Mouse (Mus musculus) intestine, embryonic 14.5 days (tissue): ENCODE data around the gene Bglap. TPM values are rescaled to one million over a fixed set of nuclear protein-coding genes. Genes with fewer than 3 reads are reported as not detected.
A peak's percentile ranks its signal among the peaks of the same experiment; 100 is the strongest.
"Not testable (repeated sequence)": the region's sequence is repeated elsewhere in the genome, so short reads cannot be mapped to it uniquely, and the experiment has no call there.

Source experiments
- ATAC-seq: fragments of 200-750 bp; cut with Nextera tagmentation; replicated peaks from 2 replicates; pipeline ENCODE4 v1.8.0; 2017; ENCODE audit warnings: low read depth, moderate number of reproducible peaks, moderate TSS enrichment, moderate library complexity; ENCODE audit not compliant: low FRiP score, low TSS enrichment
- DNase-seq: peaks from one replicate; pipeline ENCODE4 v3.0.0-alpha.2; 2018; ENCODE audit warnings: low spot score
- H3K27ac ChIP-seq: fragments of 300-500 bp; sonication (generic); 2 replicates; pipeline ENCODE4 v1.5.1; 2014; ENCODE audit warnings: low read depth, mild to moderate bottlenecking, control low read depth
- H3K27me3 ChIP-seq: fragments of 300-500 bp; sonication (generic); replicated peaks from 2 replicates; pipeline ENCODE4 v1.6.1; 2014; ENCODE audit warnings: low read length, control low read depth; ENCODE audit not compliant: control insufficient read depth, insufficient read depth
- H3K36me3 ChIP-seq: fragments of 300-500 bp; sonication (generic); 2 replicates; pipeline ENCODE4 v1.6.1; 2014; ENCODE audit warnings: low read length, control low read depth; ENCODE audit not compliant: control insufficient read depth, insufficient read depth
- H3K4me1 ChIP-seq: fragments of 300-500 bp; sonication (generic); replicated peaks from 2 replicates; pipeline ENCODE4 v1.6.1; 2014; ENCODE audit warnings: low read length, control low read depth, mixed read lengths; ENCODE audit not compliant: control insufficient read depth, insufficient read depth
- H3K4me2 ChIP-seq: fragments of 300-500 bp; sonication (generic); 2 replicates; pipeline ENCODE4 v1.6.1; 2014; ENCODE audit warnings: low read length
- H3K4me3 ChIP-seq: fragments of 300-500 bp; sonication (generic); 2 replicates; pipeline ENCODE4 v1.5.1; 2014; ENCODE audit warnings: low read depth, low read length, control low read depth, mixed read lengths
- H3K9ac ChIP-seq: fragments of 300-500 bp; sonication (generic); 2 replicates; pipeline ENCODE4 v1.6.1; 2014; ENCODE audit warnings: mild to moderate bottlenecking, low read length
- H3K9me3 ChIP-seq: fragments of 300-500 bp; sonication (generic); 2 replicates; pipeline ENCODE4 v1.6.1; 2016; ENCODE audit warnings: low read length, control low read depth; ENCODE audit not compliant: control insufficient read depth
- WGBS: fragments of 180-500 bp; shearing (Covaris S2); extraction: QIAGEN DNeasy Blood & Tissue Kit; methylation state at CpG from one replicate; pipeline ENCODE4 v1.1.7; 2014; 5-methylcytosine and 5-hydroxymethylcytosine counted together
- polyA plus RNA-seq: library from polyadenylated mRNA; unstranded; fragments of >200 nt; fragmentation: Nextera tagmentation; extraction: Ambion mirVana; gene quantifications from 2 replicates; pipeline ENCODE4 v1.2.1, GENCODE M21; 2014

Gene Bglap
- polyA plus RNA-seq, 1 experiment from 2014 or later, result 0.64 TPM

GRCm38 (mm10) chr3:88403522-88404230 is 19.4 kb upstream of the Bglap start:
- no peak for ATAC-seq
- Histone ChIP-seq H3K27ac (no peak overlapping the region), H3K4me2 (no peak overlapping the region), H3K9ac (no peak overlapping the region), H3K4me1 (peaks cover 10% of the 10 kb centered on the region), H3K4me3 (no peak overlapping the region), H3K27me3 (no peaks in the 10 kb centered on the region), H3K9me3 (no peaks in the 10 kb centered on the region), H3K36me3 (peaks cover 22% of the 10 kb centered on the region)
- 95% methylated on average over 10 of the region's 10 CpGs for WGBS
- DNase-seq, result no peak

- no peak for ATAC-seq
- no peak for DNase-seq
- Histone ChIP-seq H3K27me3 (no peaks in the 10 kb centered on the region), H3K9ac (no peak overlapping the region), H3K36me3 (peaks cover 40% of the 10 kb centered on the region), H3K4me1 (no peaks in the 10 kb centered on the region), H3K27ac (no peak overlapping the region), H3K4me3 (no peak overlapping the region), H3K4me2 (no peak overlapping the region), H3K9me3 (no peaks in the 10 kb centered on the region)
- 77% methylated on average over 2 of the region's 2 CpGs for WGBS
Observed at GRCm38 (mm10) chr3:88398666-88399065, 14.4 kb upstream of the Bglap start.

- ATAC-seq, result no peak
Observed at GRCm38 (mm10) chr3:88395742-88396141, 11.5 kb upstream of the Bglap start.

GRCm38 (mm10) chr3:88395288-88395687 is 11.0 kb upstream of the Bglap start:
- no peak overlapping the region for H3K27ac ChIP-seq
- peaks cover 30% of the 10 kb centered on the region for H3K36me3 ChIP-seq
- H3K9me3 ChIP-seq, result no peaks in the 10 kb centered on the region
- DNase-seq (no peak), ATAC-seq (no peak)
- H3K4me1 ChIP-seq, result no peaks in the 10 kb centered on the region
- no peak overlapping the region for H3K4me3 ChIP-seq
- no peak overlapping the region for H3K9ac ChIP-seq
- no peaks in the 10 kb centered on the region for H3K27me3 ChIP-seq
- 94% methylated on average over 6 of the region's 6 CpGs for WGBS
- no peak overlapping the region for H3K4me2 ChIP-seq

More at GRCm38 (mm10) chr3:88395742-88396141, 11.5 kb upstream of the Bglap start:
- Histone ChIP-seq H3K36me3 (peaks cover 30% of the 10 kb centered on the region), H3K4me1 (no peaks in the 10 kb centered on the region), H3K27ac (no peak overlapping the region), H3K9ac (no peak overlapping the region), H3K4me3 (no peak overlapping the region), H3K4me2 (no peak overlapping the region), H3K27me3 (no peaks in the 10 kb centered on the region), H3K9me3 (no peaks in the 10 kb centered on the region)
- WGBS, result 93% methylated on average over 8 of the region's 8 CpGs
- no peak for DNase-seq

- ATAC-seq, result no peak
- no peak for DNase-seq
- no peaks in the 10 kb centered on the region for H3K4me1 ChIP-seq
- WGBS, result 91% methylated on average over 9 of the region's 9 CpGs
- H3K27me3 ChIP-seq, result no peaks in the 10 kb centered on the region
- H3K9ac ChIP-seq, result no peak overlapping the region
- H3K4me2 ChIP-seq, result no peak overlapping the region
- no peak overlapping the region for H3K27ac ChIP-seq
- peaks cover 25% of the 10 kb centered on the region for H3K36me3 ChIP-seq
- H3K9me3 ChIP-seq, result no peaks in the 10 kb centered on the region
- no peak overlapping the region for H3K4me3 ChIP-seq
Observed at GRCm38 (mm10) chr3:88393776-88394375, 9.6 kb upstream of the Bglap start.

GRCm38 (mm10) chr3:88382383-88382782 is 1.9 kb downstream of the Bglap start:
- not testable (repeated sequence) for H3K9ac ChIP-seq, H3K36me3 ChIP-seq, H3K9me3 ChIP-seq, H3K4me1 ChIP-seq, H3K27ac ChIP-seq, H3K4me3 ChIP-seq, H3K4me2 ChIP-seq, ATAC-seq, H3K27me3 ChIP-seq
- WGBS, result 0% methylated on average over 1 of the region's 7 CpGs
- DNase-seq, result peak; percentile 12

- WGBS, result 10% methylated on average over 16 of the region's 22 CpGs
- Histone ChIP-seq H3K4me2 (peak overlapping the region; percentile 41), H3K4me3 (peak overlapping the region; percentile 8; the same call in 1 of the 2 replicates)
- ATAC-seq (peak; percentile 83), DNase-seq (peak; percentile 67)
- not testable (repeated sequence) for H3K9me3 ChIP-seq, H3K27me3 ChIP-seq, H3K9ac ChIP-seq, H3K27ac ChIP-seq, H3K4me1 ChIP-seq, H3K36me3 ChIP-seq
Observed at GRCm38 (mm10) chr3:88381389-88382315, 2.6 kb downstream of the Bglap start.

GRCm38 (mm10) chr3:88378599-88378998 is 5.7 kb downstream of the Bglap start, which contains the start of gene Bglap2:
Gene Bglap2, minus strand, starts transcription at chr3:88378699.
- WGBS, result 81% methylated on average over 5 of the region's 5 CpGs
- not testable (repeated sequence) for H3K27ac ChIP-seq, H3K4me3 ChIP-seq, H3K4me2 ChIP-seq, H3K36me3 ChIP-seq, ATAC-seq, H3K9ac ChIP-seq, H3K9me3 ChIP-seq, H3K27me3 ChIP-seq, H3K4me1 ChIP-seq
- DNase-seq, result peak; percentile 12
